ENCODE assay signal across 14 mouse cellular contexts in the genomic region with DNA sequence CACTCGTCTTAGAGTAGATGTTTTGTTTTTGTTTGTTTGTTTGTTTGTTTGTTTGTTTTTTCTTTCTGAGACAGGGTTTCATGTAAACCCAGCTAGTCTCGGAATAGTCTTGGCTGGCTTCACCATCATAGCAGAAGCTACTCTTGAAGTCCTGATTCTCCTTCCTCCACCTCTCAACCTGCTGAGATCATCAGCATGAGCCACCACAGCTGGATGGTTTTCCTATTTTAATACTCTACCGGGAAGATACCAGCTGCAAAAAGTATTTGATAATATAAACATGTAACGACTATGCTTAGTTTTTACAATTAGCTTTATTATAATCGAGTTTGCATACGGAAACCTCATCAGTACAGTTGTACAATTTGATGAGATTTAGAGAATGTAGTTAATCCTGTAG. TPM values are rescaled to one million over a fixed set of nuclear protein-coding genes. Genes with fewer than 3 reads are reported as not detected.
DNase-seq lines count a peak whose midpoint lies in the region; ATAC-seq and TF ChIP-seq lines count a peak whose summit lies in the region.
"Had no signal": no experiment of that assay in that cellular context is flagged by ENCODE, and none has a peak within 500 bp of the region (broad histone marks: within the 10 kb centered on the region; RNA-seq: fewer than 3 reads in every experiment).

No protein-coding gene starts in this region.

- H3K4me3 ChIP-seq in heart, adult 2 months = no peak overlapping the region
- H3K4me3 ChIP-seq in kidney, adult 2 months (ENCODE audit: insufficient read depth, low read depth, low read length) = no peak overlapping the region
- H3K4me3 ChIP-seq in midbrain, embryonic 10.5 days = no peak overlapping the region
- no peak overlapping the region for H3K4me3 ChIP-seq in midbrain, embryonic 15.5 days
- no peak overlapping the region for H3K4me3 ChIP-seq in liver, embryonic 16.5 days (ENCODE audit: low read depth, low read length)

- peaks cover 17% of the 10 kb centered on the region for H3K4me1 ChIP-seq in heart, adult 2 months (ENCODE audit: control insufficient read depth, insufficient read depth, low read length)
- peaks cover 16% of the 10 kb centered on the region for H3K4me1 ChIP-seq in kidney, adult 2 months (ENCODE audit: control insufficient read depth, insufficient read depth, low read length)
- H3K4me1 ChIP-seq in midbrain, embryonic 10.5 days = peaks cover 46% of the 10 kb centered on the region
- peaks cover 10% of the 10 kb centered on the region; the same call in 1 of the 2 replicates for H3K4me1 ChIP-seq in midbrain, embryonic 15.5 days
- H3K4me1 ChIP-seq in liver, embryonic 16.5 days (ENCODE audit: control insufficient read depth, low read depth, low read length) = peaks cover 38% of the 10 kb centered on the region

- no peaks in the 10 kb centered on the region for H3K27me3 ChIP-seq in heart, adult 2 months (ENCODE audit: control insufficient read depth, insufficient read depth, low read length)
- H3K27me3 ChIP-seq in kidney, adult 2 months (replicated peaks; ENCODE audit: control insufficient read depth, insufficient read depth, low read length) = no peaks in the 10 kb centered on the region
- H3K27me3 ChIP-seq in midbrain, embryonic 10.5 days (ENCODE audit: low read depth, poor library complexity, severe bottlenecking) = no peaks in the 10 kb centered on the region
- H3K27me3 ChIP-seq in midbrain, embryonic 15.5 days (replicated peaks) = no peaks in the 10 kb centered on the region
- no peaks in the 10 kb centered on the region for H3K27me3 ChIP-seq in liver, embryonic 16.5 days (ENCODE audit: control insufficient read depth, insufficient read depth, low read depth, low read length)

- H3K9me3 ChIP-seq in midbrain, embryonic 10.5 days (replicated peaks) = no peaks in the 10 kb centered on the region
- H3K9me3 ChIP-seq in midbrain, embryonic 15.5 days = no peaks in the 10 kb centered on the region
- H3K9me3 ChIP-seq in liver, embryonic 16.5 days (replicated peaks; ENCODE audit: control insufficient read depth, low read length) = no peaks in the 10 kb centered on the region
- H3K9me3 ChIP-seq: G1E had no signal

- TF ChIP-seq POLR2A in heart, adult 2 months (IDR thresholded peaks at IDR 0.05; ENCODE audit: insufficient read depth, low read depth, low read length) = no peak
- TF ChIP-seq POLR2A in kidney, adult 2 months (IDR thresholded peaks at IDR 0.05; ENCODE audit: low read depth, low read length) = no peak

- WGBS in heart, adult 2 months = 39% methylated on average over 6 of the region's 6 CpGs
- WGBS in kidney, adult 2 months = 60% methylated on average over 6 of the region's 6 CpGs
- 83% methylated on average over 6 of the region's 6 CpGs for WGBS in midbrain, embryonic 10.5 days
- WGBS in midbrain, embryonic 15.5 days = 71% methylated on average over 6 of the region's 6 CpGs
- WGBS in liver, embryonic 16.5 days (ENCODE audit: insufficient replicate concordance) = 55% methylated on average over 6 of the region's 6 CpGs

- DNase-seq in heart, adult 2 months = no peak
- no peak for DNase-seq in heart, postnatal 36 days
- DNase-seq in kidney, adult 2 months = no peak
- no peak for DNase-seq in kidney, postnatal 36 days
- no peak for DNase-seq in midbrain, embryonic 10.5 days (ENCODE audit: low spot score)
- DNase-seq in MN1 (ENCODE audit: low spot score) = no peak
- DNase-seq: cerebellum, postnatal 14 days; gastrocnemius, postnatal 36 days; kidney, adult 18-20 months; thymus, postnatal 4 days had no signal

- H3K9ac ChIP-seq in heart, adult 2 months (ENCODE audit: low read depth, low read length) = no peak overlapping the region
- H3K9ac ChIP-seq in midbrain, embryonic 15.5 days = no peak overlapping the region
- H3K9ac ChIP-seq in liver, embryonic 16.5 days (ENCODE audit: low read depth, low read length) = no peak overlapping the region

- no peak for TF ChIP-seq EP300 in heart, adult 2 months (IDR thresholded peaks at IDR 0.05; ENCODE audit: insufficient read depth, low read depth, low read length)

- peaks cover 45% of the 10 kb centered on the region for H3K36me3 ChIP-seq in heart, adult 2 months (ENCODE audit: control insufficient read depth, insufficient read depth, low read length)
- H3K36me3 ChIP-seq in kidney, adult 2 months (ENCODE audit: control insufficient read depth, insufficient read depth, low read length) = peaks cover 7% of the 10 kb centered on the region
- no peaks in the 10 kb centered on the region for H3K36me3 ChIP-seq in midbrain, embryonic 10.5 days
- H3K36me3 ChIP-seq in midbrain, embryonic 15.5 days (replicated peaks) = no peaks in the 10 kb centered on the region
- no peaks in the 10 kb centered on the region for H3K36me3 ChIP-seq in liver, embryonic 16.5 days (ENCODE audit: control insufficient read depth, insufficient read depth)

- no peak for TF ChIP-seq CTCF in heart, adult 2 months (IDR thresholded peaks at IDR 0.05)
- no peak for TF ChIP-seq CTCF in kidney, adult 2 months (conservative IDR thresholded peaks at IDR 0.05; ENCODE audit: insufficient read depth, insufficient read length, low read depth, low read length)

- no peak for ATAC-seq in midbrain, embryonic 15.5 days (replicated peaks)
- ATAC-seq in liver, embryonic 16.5 days (ENCODE audit: low read depth) = no peak
- ATAC-seq: forebrain, embryonic 14.5 days had no signal

- peak overlapping the region; percentile 5; the same call in 1 of the 2 replicates for H3K27ac ChIP-seq in heart, adult 2 months
- peak overlapping the region; percentile 73 for H3K27ac ChIP-seq in kidney, adult 2 months (ENCODE audit: insufficient read depth, low read depth, low read length)
- H3K27ac ChIP-seq in midbrain, embryonic 10.5 days (replicated peaks) = peak overlapping the region; percentile 59
- no peak overlapping the region for H3K27ac ChIP-seq in midbrain, embryonic 15.5 days
- peak overlapping the region; percentile 35 for H3K27ac ChIP-seq in liver, embryonic 16.5 days (ENCODE audit: low read length)

- intact Hi-C loops in heart, adult 2 months (cut with DNase I) = no loop called here
- intact Hi-C loops in heart, postnatal 36 days (cut with DNase I) = loop anchor here (1.0 kb wide), 1 partner anchor 10 kb away; no protein-coding TSS in a partner anchor

- no peak overlapping the region for H3K4me2 ChIP-seq in midbrain, embryonic 15.5 days
- no peak overlapping the region for H3K4me2 ChIP-seq in liver, embryonic 16.5 days (ENCODE audit: low read depth, low read length)

- H3K79me2 ChIP-seq in heart, adult 2 months (replicated peaks; ENCODE audit: control insufficient read depth, insufficient read depth, low read length) = no peaks in the 10 kb centered on the region

RNA-seq across cellular contexts. Expression of gene St3gal6, which starts 21.5 kb away (rescaled TPM):
- 10 to 100 TPM; 37.7 to 47.0 TPM for total RNA-seq in heart, adult 2 months (2021)
- 29.6 and 33.7 TPM in 2 replicates for polyA plus RNA-seq in heart, adult 2 months (2012; rRNA removed)
- 10 to 100 TPM; 40.2 to 43.7 TPM for total RNA-seq in heart, postnatal 36 days (2021)
- 32.5 and 36.6 TPM in 2 replicates for polyA plus RNA-seq in kidney, adult 2 months (2012; rRNA removed)
- polyA plus RNA-seq in midbrain, embryonic 10.5 days (2016; fragmentation: Nextera tagmentation; extraction: Ambion mirVana) = 9.3 and 12.5 TPM in 2 replicates
- 12.1 and 13.6 TPM in 2 replicates for polyA plus RNA-seq in midbrain, embryonic 15.5 days (2015; fragmentation: Nextera tagmentation; extraction: Ambion mirVana)
- 25.1 and 25.7 TPM in 2 replicates for polyA plus RNA-seq in liver, embryonic 16.5 days (2015; fragmentation: Nextera tagmentation; extraction: Ambion mirVana)
